Mouse (Mus musculus): ENCODE measurements around the gene Pth2. TPM values are rescaled to one million over a fixed set of nuclear protein-coding genes. Genes with fewer than 3 reads are reported as not detected.

The Pth2 gene
- polyA plus RNA-seq, 1 experiment from 2014 or later, result not detected

- no peak overlapping the region for H3K9ac ChIP-seq
- H3K4me1 ChIP-seq, result peaks cover 36% of the 10 kb centered on the region
- ATAC-seq, result no peak
- H3K4me3 ChIP-seq, result no peak overlapping the region
- 71% methylated on average over 12 of the region's 12 CpGs for WGBS (ENCODE audit: insufficient replicate concordance)
- H3K27me3 ChIP-seq (replicated peaks), result peaks cover 7% of the 10 kb centered on the region; the same call in 1 of the 2 replicates
- H3K4me2 ChIP-seq, result no peak overlapping the region
- no peaks in the 10 kb centered on the region for H3K9me3 ChIP-seq (replicated peaks)
- H3K27ac ChIP-seq, result no peak overlapping the region
- H3K36me3 ChIP-seq, result peaks cover 27% of the 10 kb centered on the region
Measured at GRCm38 (mm10) chr7:45231192-45231591, 50.4 kb downstream of the Pth2 start.

Small RNA genes within 50 kb of the gene (microRNA-seq; reads per million reads assigned to microRNA genes)
- gene Mir7055, result not detected

Other genes with a start within 250 kb of the Pth2 start
- gene Tsks, start 237.8 kb upstream of the Pth2 start, polyA plus RNA-seq (2016; fragmentation: Nextera tagmentation; extraction: Ambion mirVana), result 0.33 TPM in 1 of 2 replicates, not detected in the other
- 4.0 and 4.3 TPM in 2 replicates for gene Cpt1c, start 206.1 kb upstream of the Pth2 start, polyA plus RNA-seq (2016; fragmentation: Nextera tagmentation; extraction: Ambion mirVana)
- gene Prmt1, start 194.4 kb upstream of the Pth2 start, polyA plus RNA-seq (2016; fragmentation: Nextera tagmentation; extraction: Ambion mirVana), result 248 and 262 TPM in 2 replicates
- 50.4 and 55.9 TPM in 2 replicates for gene Irf3, start 183.3 kb upstream of the Pth2 start, polyA plus RNA-seq (2016; fragmentation: Nextera tagmentation; extraction: Ambion mirVana)
- gene Bcl2l12, start 182.3 kb upstream of the Pth2 start, polyA plus RNA-seq (2016; fragmentation: Nextera tagmentation; extraction: Ambion mirVana), result 23.6 and 25.4 TPM in 2 replicates
- 19.0 and 21.4 TPM in 2 replicates for gene Scaf1, start 164.6 kb upstream of the Pth2 start, polyA plus RNA-seq (2016; fragmentation: Nextera tagmentation; extraction: Ambion mirVana)
- 13.9 and 15.5 TPM in 2 replicates for gene Rras, start 163.0 kb upstream of the Pth2 start, polyA plus RNA-seq (2016; fragmentation: Nextera tagmentation; extraction: Ambion mirVana)
- 3.0 and 4.1 TPM in 2 replicates for gene Prr12, start 128.1 kb upstream of the Pth2 start, polyA plus RNA-seq (2016; fragmentation: Nextera tagmentation; extraction: Ambion mirVana)
- gene Nosip, start 118.6 kb upstream of the Pth2 start, polyA plus RNA-seq (2016; fragmentation: Nextera tagmentation; extraction: Ambion mirVana), result 31.6 and 38.7 TPM in 2 replicates
- gene Prrg2, start 118.3 kb upstream of the Pth2 start, polyA plus RNA-seq (2016; fragmentation: Nextera tagmentation; extraction: Ambion mirVana), result 8.5 and 8.6 TPM in 2 replicates
- 69.1 and 70.9 TPM in 2 replicates for gene Rcn3, start 88.8 kb upstream of the Pth2 start, polyA plus RNA-seq (2016; fragmentation: Nextera tagmentation; extraction: Ambion mirVana)
- gene Fcgrt, start 77.1 kb upstream of the Pth2 start, polyA plus RNA-seq (2016; fragmentation: Nextera tagmentation; extraction: Ambion mirVana), result 26.6 and 26.9 TPM in 2 replicates
- gene Rps11, start 56.6 kb upstream of the Pth2 start, polyA plus RNA-seq (2016; fragmentation: Nextera tagmentation; extraction: Ambion mirVana), result 1,421 and 1,491 TPM in 2 replicates
- 1,134 and 1,149 TPM in 2 replicates for gene Rpl13a, start 52.2 kb upstream of the Pth2 start, polyA plus RNA-seq (2016; fragmentation: Nextera tagmentation; extraction: Ambion mirVana)
- gene Gm45713, start 44.8 kb upstream of the Pth2 start, polyA plus RNA-seq (2016; fragmentation: Nextera tagmentation; extraction: Ambion mirVana), result 0.27 and 0.59 TPM in 2 replicates
- gene Flt3l, start 44.6 kb upstream of the Pth2 start, polyA plus RNA-seq (2016; fragmentation: Nextera tagmentation; extraction: Ambion mirVana), result 5.1 and 5.7 TPM in 2 replicates
- 60.5 and 61.7 TPM in 2 replicates for gene Pih1d1, start 26.7 kb upstream of the Pth2 start, polyA plus RNA-seq (2016; fragmentation: Nextera tagmentation; extraction: Ambion mirVana)
- 35.9 and 41.2 TPM in 2 replicates for gene Aldh16a1, start 26.4 kb upstream of the Pth2 start, polyA plus RNA-seq (2016; fragmentation: Nextera tagmentation; extraction: Ambion mirVana)
- gene Slc17a7, start 17.0 kb upstream of the Pth2 start, polyA plus RNA-seq (2016; fragmentation: Nextera tagmentation; extraction: Ambion mirVana), result not detected in 2 replicates
- gene Gfy, start 1.4 kb upstream of the Pth2 start, polyA plus RNA-seq (2016; fragmentation: Nextera tagmentation; extraction: Ambion mirVana), result not detected in 2 replicates
- gene Ccdc155, start 23.9 kb downstream of the Pth2 start, polyA plus RNA-seq (2016; fragmentation: Nextera tagmentation; extraction: Ambion mirVana), result 0.07 and 0.13 TPM in 2 replicates
- gene Dkkl1, start 31.2 kb downstream of the Pth2 start, polyA plus RNA-seq (2016; fragmentation: Nextera tagmentation; extraction: Ambion mirVana), result 1.9 and 3.0 TPM in 2 replicates
- gene Tead2, start 34.8 kb downstream of the Pth2 start, polyA plus RNA-seq (2016; fragmentation: Nextera tagmentation; extraction: Ambion mirVana), result 23.6 and 28.2 TPM in 2 replicates
- gene Cd37, start 58.1 kb downstream of the Pth2 start, polyA plus RNA-seq (2016; fragmentation: Nextera tagmentation; extraction: Ambion mirVana), result 14.0 and 14.6 TPM in 2 replicates
- gene Slc6a16, start 60.1 kb downstream of the Pth2 start, polyA plus RNA-seq (2016; fragmentation: Nextera tagmentation; extraction: Ambion mirVana), result not detected in 2 replicates
- not detected in 2 replicates for gene Slc6a21, start 96.5 kb downstream of the Pth2 start, polyA plus RNA-seq (2016; fragmentation: Nextera tagmentation; extraction: Ambion mirVana)
- 1.2 and 2.2 TPM in 2 replicates for gene Trpm4, start 152.8 kb downstream of the Pth2 start, polyA plus RNA-seq (2016; fragmentation: Nextera tagmentation; extraction: Ambion mirVana)
- 0.08 and 0.23 TPM in 2 replicates for gene Hrc, start 154.3 kb downstream of the Pth2 start, polyA plus RNA-seq (2016; fragmentation: Nextera tagmentation; extraction: Ambion mirVana)
- 0.37 and 0.45 TPM in 2 replicates for gene Ppfia3, start 186.0 kb downstream of the Pth2 start, polyA plus RNA-seq (2016; fragmentation: Nextera tagmentation; extraction: Ambion mirVana)
- gene Lin7b, start 189.6 kb downstream of the Pth2 start, polyA plus RNA-seq (2016; fragmentation: Nextera tagmentation; extraction: Ambion mirVana), result 0.38 TPM in 1 of 2 replicates, not detected in the other
- 170 and 179 TPM in 2 replicates for gene Snrnp70, start 214.7 kb downstream of the Pth2 start, polyA plus RNA-seq (2016; fragmentation: Nextera tagmentation; extraction: Ambion mirVana)
- 0.05 and 0.10 TPM in 2 replicates for gene Kcna7, start 224.7 kb downstream of the Pth2 start, polyA plus RNA-seq (2016; fragmentation: Nextera tagmentation; extraction: Ambion mirVana)
- 0.81 and 0.87 TPM in 2 replicates for gene Ntf5, start 232.7 kb downstream of the Pth2 start, polyA plus RNA-seq (2016; fragmentation: Nextera tagmentation; extraction: Ambion mirVana)
- gene Lhb, start 239.8 kb downstream of the Pth2 start, polyA plus RNA-seq (2016; fragmentation: Nextera tagmentation; extraction: Ambion mirVana), result not detected in 2 replicates